Mouse (Mus musculus): ENCODE results near the gene Afmid. TPM values are rescaled to one million over a fixed set of nuclear protein-coding genes. Genes with fewer than 3 reads are reported as not detected.

Afmid gene
- total and polyA plus RNA-seq, 3 experiments = 5.0 to 7.5 (median 7.3) TPM

DNA sequence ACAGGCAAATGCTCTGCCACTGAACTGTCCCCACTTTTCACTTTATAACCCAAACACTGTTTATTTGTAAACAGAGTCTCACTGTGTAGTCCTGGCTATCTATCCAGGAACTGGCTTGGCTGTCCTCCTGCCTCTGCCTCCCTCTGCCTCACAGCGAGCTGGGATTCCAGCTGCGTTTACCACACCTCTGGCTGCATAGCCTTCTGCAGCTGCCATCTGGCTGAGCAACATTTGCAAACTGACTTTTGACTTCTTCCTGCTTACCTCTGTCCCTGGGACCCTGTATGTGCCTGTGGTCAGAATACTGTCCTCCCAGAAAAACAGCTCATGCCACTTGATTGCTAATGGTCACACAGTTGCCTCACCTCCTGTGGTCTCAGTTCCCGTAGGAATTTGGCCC lies 1.7 kb downstream of the Afmid start:
- DNase-seq (ENCODE audit: extremely low read depth) = peak; percentile 35
- Histone ChIP-seq H3K79me2 (replicated peaks; ENCODE audit: control insufficient read depth, extremely low read depth, insufficient read depth, poor library complexity, severe bottlenecking) (peaks cover 48% of the 10 kb centered on the region), H3K36me3 (replicated peaks in 1 of 2; ENCODE audit: control insufficient read depth in 1 of 2, insufficient read depth in 1 of 2, low read length in 1 of 2) (peaks cover 13 to 28% of the 10 kb centered on the region in 2 experiments), H3K4me2 (ENCODE audit: insufficient read depth, low read depth, poor library complexity, severe bottlenecking) (peak overlapping the region; percentile 89), H3K27me3 (replicated peaks) (no peaks in the 10 kb centered on the region), H3K9me3 (replicated peaks; ENCODE audit: low read length) (no peaks in the 10 kb centered on the region), H3K9ac (ENCODE audit: insufficient read depth, low read depth) (peak overlapping the region; percentile 85), H3K4me1 (ENCODE audit: control insufficient read depth in 1 of 2, insufficient read depth in 2 of 2) (peaks cover 11 to 54% of the 10 kb centered on the region in 2 experiments), H3K4me3 (replicated peaks in 1 of 3; ENCODE audit: low read depth in 2 of 3, low read length in 2 of 3, poor library complexity in 1 of 3) (peak overlapping the region; percentile 64 to 77 (median 65)), H3K27ac (ENCODE audit: insufficient read depth, low read depth) (peak overlapping the region; percentile 94)
- dilution Hi-C loops (cut with MboI; ENCODE audit: extremely low pct_ligation_motif_present, extremely low pct_unique_long_range_greater_than_20kb, low sequenced_read_pairs) = no loop called here
- in situ Hi-C loops (cut with MboI; ENCODE audit: low pct_ligation_motif_present, low pct_unique_long_range_greater_than_20kb, low sequenced_read_pairs) = loop anchor here (5.0 to 10.0 kb wide), 3 partner anchors 35 to 353 kb away; no protein-coding TSS in a partner anchor
- TF ChIP-seq BHLHE40 (IDR thresholded peaks at IDR 0.05; ENCODE audit: low read depth, low read length) (0 out of 2 replicates have a peak, but pooled peaks have one; percentile 28), ETS1 (conservative IDR thresholded peaks at IDR 0.05; ENCODE audit: low read depth, low read length) (peak; percentile 30; the same call in 1 of the 2 replicates), TCF12 (IDR thresholded peaks at IDR 0.05; ENCODE audit: low read depth, low read length) (peak; percentile 66; the same call in 1 of the 2 replicates), E2F4 (IDR thresholded peaks at IDR 0.05; ENCODE audit: insufficient replicate concordance, low read depth, low read length) (no peak), SIN3A (IDR thresholded peaks at IDR 0.05; ENCODE audit: low read length) (peak; percentile 39; the same call in 1 of the 2 replicates), CHD2 (IDR thresholded peaks at IDR 0.05; ENCODE audit: low read length) (no peak), ZC3H11A (IDR thresholded peaks at IDR 0.05; ENCODE audit: low read depth, low read length) (no peak)

DNA sequence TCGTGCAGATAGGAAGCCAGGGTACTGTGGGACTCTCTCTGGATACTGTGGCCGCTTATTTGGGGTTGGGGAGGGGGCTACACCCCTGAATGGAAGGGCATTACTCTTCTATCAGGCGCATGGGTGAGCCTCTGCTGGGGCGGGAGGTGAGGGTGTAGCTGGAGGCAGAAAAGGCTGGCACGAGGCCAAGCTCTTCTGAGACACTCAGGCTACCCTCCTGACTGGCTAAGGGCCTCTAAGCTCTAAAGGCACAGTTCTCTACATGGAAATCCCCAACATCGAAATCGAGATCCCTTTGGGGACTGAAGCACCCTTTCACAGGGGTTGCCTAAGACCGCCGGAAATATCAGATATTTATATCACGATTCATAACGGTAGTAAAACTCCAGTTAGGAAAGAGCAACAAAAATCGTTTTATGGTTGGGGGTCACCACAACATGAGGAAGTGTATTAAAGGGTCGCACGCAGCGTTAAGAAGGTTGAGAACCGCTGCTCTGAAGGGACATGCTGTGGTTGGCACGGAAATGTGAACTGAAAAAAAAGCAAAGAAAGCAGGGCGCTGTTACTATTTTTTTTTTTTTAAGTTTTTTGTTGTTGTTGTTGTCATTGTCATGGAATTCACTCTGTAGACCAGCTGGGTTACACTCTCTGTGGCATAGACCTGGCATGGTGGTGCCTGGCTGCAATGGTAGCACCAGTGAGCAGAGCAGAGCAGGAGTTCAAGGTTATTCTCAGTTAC lies 2.6 kb downstream of the Afmid start:
- H3K4me3 ChIP-seq (replicated peaks in 1 of 3; ENCODE audit: low read depth in 2 of 3, low read length in 2 of 3, poor library complexity in 1 of 3) = peak overlapping the region; percentile 64 to 77 (median 65)
- peak overlapping the region; percentile 89 for H3K4me2 ChIP-seq (ENCODE audit: insufficient read depth, low read depth, poor library complexity, severe bottlenecking)
- H3K27me3 ChIP-seq (replicated peaks) = no peaks in the 10 kb centered on the region
- DNase-seq (ENCODE audit: extremely low read depth) = peak; percentile 95
- H3K9me3 ChIP-seq (replicated peaks; ENCODE audit: low read length) = no peaks in the 10 kb centered on the region
- dilution Hi-C loops (cut with MboI; ENCODE audit: extremely low pct_ligation_motif_present, extremely low pct_unique_long_range_greater_than_20kb, low sequenced_read_pairs) (no loop called here), in situ Hi-C loops (cut with MboI; ENCODE audit: low pct_ligation_motif_present, low pct_unique_long_range_greater_than_20kb, low sequenced_read_pairs) (loop anchor here (5.0 to 10.0 kb wide), 3 partner anchors 36 to 354 kb away; no protein-coding TSS in a partner anchor)
- peaks cover 39% of the 10 kb centered on the region for H3K79me2 ChIP-seq (replicated peaks; ENCODE audit: control insufficient read depth, extremely low read depth, insufficient read depth, poor library complexity, severe bottlenecking)
- H3K36me3 ChIP-seq (replicated peaks in 1 of 2; ENCODE audit: control insufficient read depth in 1 of 2, insufficient read depth in 1 of 2, low read length in 1 of 2) = peaks cover 4 to 18% of the 10 kb centered on the region in 2 experiments
- peak overlapping the region; percentile 85 for H3K9ac ChIP-seq (ENCODE audit: insufficient read depth, low read depth)
- H3K27ac ChIP-seq (ENCODE audit: insufficient read depth, low read depth) = peak overlapping the region; percentile 94
- H3K4me1 ChIP-seq (ENCODE audit: control insufficient read depth in 1 of 2, insufficient read depth in 2 of 2) = peaks cover 11 to 51% of the 10 kb centered on the region in 2 experiments
- TF ChIP-seq CTCF (conservative IDR thresholded peaks at IDR 0.05 in 1 of 2, IDR thresholded peaks at IDR 0.05 in 1 of 2; ENCODE audit: low read depth in 2 of 2, low read length in 2 of 2) (no peak), RAD21 (IDR thresholded peaks at IDR 0.05; ENCODE audit: low read depth, low read length) (no peak), MAZ (IDR thresholded peaks at IDR 0.05; ENCODE audit: low read depth, low read length) (no peak), JUND (conservative IDR thresholded peaks at IDR 0.05; ENCODE audit: low read depth, low read length) (peak; percentile 66; the same call in 1 of the 2 replicates), ZKSCAN1 (IDR thresholded peaks at IDR 0.05; ENCODE audit: borderline replicate concordance, low read depth, low read length) (no peak), MXI1 (IDR thresholded peaks at IDR 0.05; ENCODE audit: low read depth, low read length) (peak; percentile 55), PAX5 (IDR thresholded peaks at IDR 0.05; ENCODE audit: low read length) (no peak), JUN (IDR thresholded peaks at IDR 0.05; ENCODE audit: insufficient read depth, low read depth, low read length) (peak; percentile 58), ZC3H11A (IDR thresholded peaks at IDR 0.05; ENCODE audit: low read depth, low read length) (no peak), POLR2A (IDR thresholded peaks at IDR 0.05; ENCODE audit: low read depth, low read length) (peak; percentile 80), IRF4 (IDR thresholded peaks at IDR 0.05; ENCODE audit: low read depth, low read length) (peak; percentile 95), MAX (IDR thresholded peaks at IDR 0.05; ENCODE audit: low read length) (peak; percentile 56), SIN3A (IDR thresholded peaks at IDR 0.05; ENCODE audit: low read length) (peak; percentile 91), TBP (conservative IDR thresholded peaks at IDR 0.05; ENCODE audit: low read depth, low read length) (peak; percentile 86), MYC (IDR thresholded peaks at IDR 0.05; ENCODE audit: low read depth, low read length) (peak; percentile 63), TCF12 (IDR thresholded peaks at IDR 0.05; ENCODE audit: low read depth, low read length) (peak; percentile 79), SMC3 (IDR thresholded peaks at IDR 0.05; ENCODE audit: low read depth, low read length) (no peak), USF1 (IDR thresholded peaks at IDR 0.05; ENCODE audit: low read depth, low read length) (no peak), UBTF (IDR thresholded peaks at IDR 0.05; ENCODE audit: low read depth, low read length) (0 out of 2 replicates have a peak, but pooled peaks have one; percentile 46), EP300 (IDR thresholded peaks at IDR 0.05; ENCODE audit: low read length) (peak; percentile 91), POLR2AphosphoS2 (IDR thresholded peaks at IDR 0.05; ENCODE audit: low read depth, low read length) (0 out of 2 replicates have a peak, but pooled peaks have one; percentile 18), ELF1 (IDR thresholded peaks at IDR 0.05; ENCODE audit: low read depth, low read length) (no peak), NRF1 (IDR thresholded peaks at IDR 0.05; ENCODE audit: low read depth, low read length) (peak; percentile 11; the same call in 1 of the 2 replicates), RCOR1 (conservative IDR thresholded peaks at IDR 0.05; ENCODE audit: low read depth, low read length) (peak; percentile 75; the same call in 1 of the 2 replicates), ZNF384 (IDR thresholded peaks at IDR 0.05; ENCODE audit: low read depth, low read length) (peak; percentile 94), USF2 (conservative IDR thresholded peaks at IDR 0.05; ENCODE audit: low read depth, low read length) (no peak), CHD2 (IDR thresholded peaks at IDR 0.05; ENCODE audit: low read length) (peak; percentile 71)
